In genomic region chr3:136686429-136686828, GRCm38 (mm10) we compare ENCODE assay signal across 26 mouse cellular contexts. TPM values are rescaled to one million over a fixed set of nuclear protein-coding genes. Genes with fewer than 3 reads are reported as not detected.
DNase-seq lines count a peak whose midpoint lies in the region; ATAC-seq and TF ChIP-seq lines count a peak whose summit lies in the region.
"Had no signal": no experiment of that assay in that cellular context is flagged by ENCODE, and none has a peak within 500 bp of the region (broad histone marks: within the 10 kb centered on the region; RNA-seq: fewer than 3 reads in every experiment).

No protein-coding gene starts in this region.

- no peak overlapping the region for H3K4me3 ChIP-seq in cerebellum, adult 2 months (replicated peaks; ENCODE audit: insufficient read depth, low read depth, low read length)
- H3K4me3 ChIP-seq in layer of hippocampus, adult 2 months = no peak overlapping the region
- H3K4me3 ChIP-seq in bone marrow, adult 2 months (replicated peaks; ENCODE audit: control insufficient read depth, low read depth, low read length) = no peak overlapping the region
- no peak overlapping the region for H3K4me3 ChIP-seq in neural tube, embryonic 15.5 days (replicated peaks)
- H3K4me3 ChIP-seq: erythroblast, embryonic 14.5 days; heart, embryonic 15.5 days; hindbrain, embryonic 12.5 days; left cerebral cortex, adult 2 months; liver, embryonic 12.5 days; megakaryocyte, embryonic 14.5 days; midbrain, embryonic 12.5 days; stomach, embryonic 15.5 days had no signal

- H3K4me1 ChIP-seq in cerebellum, adult 2 months (ENCODE audit: control insufficient read depth, insufficient read depth, low read length) = peaks cover 29% of the 10 kb centered on the region
- H3K4me1 ChIP-seq in bone marrow, adult 2 months (ENCODE audit: control insufficient read depth, insufficient read depth, low read length) = peaks cover 6% of the 10 kb centered on the region
- peaks cover 28% of the 10 kb centered on the region for H3K4me1 ChIP-seq in neural tube, embryonic 15.5 days
- H3K4me1 ChIP-seq: stomach, embryonic 15.5 days had no signal

- no peak for ATAC-seq in neural tube, embryonic 15.5 days (ENCODE audit: low FRiP score)
- ATAC-seq: forebrain, embryonic 16.5 days; liver, embryonic 12.5 days; liver, postnatal 0 days had no signal

- peak; percentile 6; the same call in 1 of the 2 replicates for TF ChIP-seq CTCF in cerebellum, adult 2 months (IDR thresholded peaks at IDR 0.05; ENCODE audit: borderline replicate concordance, insufficient read depth, low read depth, low read length)
- TF ChIP-seq CTCF in layer of hippocampus, adult 2 months (conservative IDR thresholded peaks at IDR 0.05) = no peak
- TF ChIP-seq CTCF in bone marrow, adult 2 months (IDR thresholded peaks at IDR 0.05; ENCODE audit: control insufficient read depth, insufficient read depth, low read length) = peak; percentile 4; the same call in 1 of the 2 replicates

- no peaks in the 10 kb centered on the region for H3K9me3 ChIP-seq in neural tube, embryonic 15.5 days (replicated peaks)
- H3K9me3 ChIP-seq: heart, embryonic 15.5 days; hindbrain, embryonic 12.5 days; liver, embryonic 12.5 days; megakaryocyte, embryonic 14.5 days; midbrain, embryonic 12.5 days; stomach, embryonic 15.5 days had no signal

- DNase-seq in cerebellum, adult 2 months = no peak
- no peak for DNase-seq in cerebellum, postnatal 36 days
- DNase-seq in layer of hippocampus, adult 2 months (ENCODE audit: low spot score in 2 of 2) = no peak
- DNase-seq in layer of hippocampus, adult 18-20 months (ENCODE audit: low spot score in 2 of 2) = no peak
- DNase-seq in A20 (ENCODE audit: low read depth, low spot score) = peak; percentile 32
- DNase-seq in neural tube, embryonic 10.5 days (ENCODE audit: extremely low spot score, low spot score) = no peak
- DNase-seq: adrenal gland, postnatal 10 days; cerebellum, adult 11 months; cerebellum, adult 9-11 months; kidney, adult 18-20 months; kidney, postnatal 4 days; liver, postnatal 0 days; lung, postnatal 4 days; right cerebral cortex, postnatal 4 days had no signal

- no peak for TF ChIP-seq POLR2A in cerebellum, adult 2 months (IDR thresholded peaks at IDR 0.05; ENCODE audit: borderline replicate concordance, insufficient read depth, low read length)
- TF ChIP-seq POLR2A in bone marrow, adult 2 months (IDR thresholded peaks at IDR 0.05; ENCODE audit: borderline replicate concordance, control insufficient read depth, low read depth, low read length) = no peak

- no peak overlapping the region for H3K9ac ChIP-seq in neural tube, embryonic 15.5 days (replicated peaks)
- H3K9ac ChIP-seq: heart, embryonic 15.5 days; hindbrain, embryonic 12.5 days; liver, embryonic 12.5 days; liver, postnatal 0 days; midbrain, embryonic 12.5 days; stomach, embryonic 15.5 days had no signal

- no peaks in the 10 kb centered on the region for H3K36me3 ChIP-seq in neural tube, embryonic 15.5 days
- H3K36me3 ChIP-seq: heart, embryonic 15.5 days; hindbrain, embryonic 12.5 days; liver, embryonic 12.5 days; midbrain, embryonic 12.5 days; stomach, embryonic 15.5 days had no signal

- no peak overlapping the region for H3K27ac ChIP-seq in cerebellum, adult 2 months (ENCODE audit: insufficient read depth, low read length)
- peak overlapping the region; percentile 53; the same call in 1 of the 2 replicates for H3K27ac ChIP-seq in layer of hippocampus, adult 2 months
- H3K27ac ChIP-seq in bone marrow, adult 2 months (ENCODE audit: control insufficient read depth, insufficient read depth, low read depth, low read length, poor library complexity) = no peak overlapping the region
- H3K27ac ChIP-seq in neural tube, embryonic 15.5 days (replicated peaks) = no peak overlapping the region
- H3K27ac ChIP-seq: heart, embryonic 15.5 days; hindbrain, embryonic 12.5 days; kidney, postnatal 0 days; left cerebral cortex, adult 2 months; liver, embryonic 12.5 days; midbrain, embryonic 12.5 days; stomach, embryonic 15.5 days had no signal

- no peak overlapping the region for H3K4me2 ChIP-seq in neural tube, embryonic 15.5 days
- H3K4me2 ChIP-seq: heart, embryonic 15.5 days; hindbrain, embryonic 12.5 days; liver, embryonic 12.5 days; midbrain, embryonic 12.5 days; stomach, embryonic 15.5 days had no signal

- WGBS in cerebellum, adult 2 months = 72% methylated on average over 8 of the region's 8 CpGs
- 59% methylated on average over 8 of the region's 8 CpGs for WGBS in bone marrow, adult 2 months
- 94% methylated on average over 8 of the region's 8 CpGs for WGBS in neural tube, embryonic 15.5 days

- H3K27me3 ChIP-seq in cerebellum, adult 2 months (ENCODE audit: control insufficient read depth, insufficient read depth, low read length) = no peaks in the 10 kb centered on the region
- no peaks in the 10 kb centered on the region for H3K27me3 ChIP-seq in neural tube, embryonic 15.5 days (replicated peaks)
- H3K27me3 ChIP-seq: heart, embryonic 15.5 days; hindbrain, embryonic 12.5 days; liver, embryonic 12.5 days; megakaryocyte, embryonic 14.5 days; midbrain, embryonic 12.5 days; stomach, embryonic 15.5 days had no signal

RNA-seq across cellular contexts. Expression of gene Ppp3ca, which starts 16.5 kb away (rescaled TPM):
- 334 and 338 TPM in 2 replicates for polyA plus RNA-seq in cerebellum, adult 2 months (2012; rRNA removed)
- total RNA-seq in layer of hippocampus, adult 2 months (2021) = 1,000 to 10,000 TPM; 1,343 to 1,371 TPM
- total RNA-seq in layer of hippocampus, adult 18-20 months (2021) = 1,000 to 10,000 TPM; 1,235 to 1,382 TPM
- 15.4 and 25.9 TPM in 2 replicates for polyA plus RNA-seq in bone marrow, adult 2 months (2011; ENCODE audit: insufficient read depth, insufficient read length, low replicate concordance, missing spikeins)
- 166 and 190 TPM in 2 replicates for polyA plus RNA-seq in neural tube, embryonic 15.5 days (2015; fragmentation: Nextera tagmentation; extraction: Ambion mirVana)
